Mouse (Mus musculus): ENCODE measurements around the gene Mrps25. TPM values are rescaled to one million over a fixed set of nuclear protein-coding genes. Genes with fewer than 3 reads are reported as not detected.

Mrps25 gene
- polyA plus RNA-seq, 1 experiment from 2014 or later, result 115 TPM

DNA sequence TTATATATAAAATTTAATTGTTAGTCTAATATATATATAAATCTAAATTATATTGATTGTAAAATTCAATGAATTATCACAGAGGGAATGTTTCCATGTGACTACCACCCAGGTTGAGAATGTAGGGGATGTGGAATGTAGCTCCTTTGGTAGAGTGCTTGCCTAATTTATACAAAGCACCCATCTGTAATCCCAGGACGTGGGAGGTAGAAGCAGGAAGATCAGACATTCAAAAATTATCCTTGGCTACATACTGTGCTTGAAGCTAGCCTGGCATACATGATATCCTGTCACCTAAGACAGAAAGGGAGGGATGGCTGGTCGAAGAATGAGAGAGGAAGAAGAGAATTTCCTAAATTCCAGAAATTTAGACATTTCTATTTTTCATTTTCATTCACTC lies 47.5 kb downstream of the Mrps25 start:
- H3K4me2 ChIP-seq (ENCODE audit: low read depth, low read length), result no peak overlapping the region
- H3K27me3 ChIP-seq (replicated peaks; ENCODE audit: control insufficient read depth, insufficient read depth, low read length), result no peaks in the 10 kb centered on the region
- H3K27ac ChIP-seq (ENCODE audit: low read length), result no peak overlapping the region
- H3K36me3 ChIP-seq (ENCODE audit: control insufficient read depth, insufficient read depth, low read length), result no peaks in the 10 kb centered on the region
- no peak overlapping the region for H3K4me3 ChIP-seq (ENCODE audit: low read length)
- no peak for ATAC-seq
- H3K9me3 ChIP-seq (ENCODE audit: control insufficient read depth, low read length), result no peaks in the 10 kb centered on the region
- 74% methylated on average over 2 of the region's 2 CpGs for WGBS
- H3K4me1 ChIP-seq (ENCODE audit: control insufficient read depth, insufficient read depth, low read length), result no peaks in the 10 kb centered on the region
- no peak overlapping the region for H3K9ac ChIP-seq (ENCODE audit: low read depth, low read length)

DNA sequence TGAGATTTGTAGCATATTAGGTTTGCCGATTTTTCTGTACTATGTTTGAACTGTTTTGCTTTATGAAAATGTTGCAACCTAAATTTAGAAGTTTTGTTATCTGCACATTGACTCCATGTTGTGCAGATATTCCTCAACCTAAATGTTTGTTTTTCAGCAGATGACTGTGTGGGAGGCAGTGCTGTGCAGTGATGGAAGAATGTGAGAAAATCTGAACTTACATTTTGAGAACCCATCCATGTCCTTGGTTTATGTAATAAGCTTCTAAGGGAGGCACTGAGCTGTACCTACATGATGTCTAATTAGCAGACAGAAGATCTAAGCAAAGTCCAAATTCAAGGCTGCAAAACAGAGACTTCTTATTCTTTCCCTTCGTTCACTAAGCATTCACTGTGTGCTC lies 50.2 kb downstream of the Mrps25 start:
- Histone ChIP-seq H3K27ac (ENCODE audit: low read length) (no peak overlapping the region), H3K9me3 (ENCODE audit: control insufficient read depth, low read length) (no peaks in the 10 kb centered on the region), H3K4me1 (ENCODE audit: control insufficient read depth, insufficient read depth, low read length) (no peaks in the 10 kb centered on the region), H3K9ac (ENCODE audit: low read depth, low read length) (no peak overlapping the region), H3K27me3 (replicated peaks; ENCODE audit: control insufficient read depth, insufficient read depth, low read length) (no peaks in the 10 kb centered on the region), H3K4me2 (ENCODE audit: low read depth, low read length) (no peak overlapping the region), H3K4me3 (ENCODE audit: low read length) (no peak overlapping the region), H3K36me3 (ENCODE audit: control insufficient read depth, insufficient read depth, low read length) (no peaks in the 10 kb centered on the region)
- 94% methylated on average over 2 of the region's 2 CpGs for WGBS
- ATAC-seq, result no peak

GRCm38 (mm10) chr6:92132021-92132911 lies 51.6 kb downstream of the Mrps25 start:
- no peak for ATAC-seq
- no peak overlapping the region for H3K4me2 ChIP-seq (ENCODE audit: low read depth, low read length)
- H3K4me3 ChIP-seq (ENCODE audit: low read length), result no peak overlapping the region
- 77% methylated on average over 3 of the region's 3 CpGs for WGBS
- H3K4me1 ChIP-seq (ENCODE audit: control insufficient read depth, insufficient read depth, low read length), result no peaks in the 10 kb centered on the region
- no peaks in the 10 kb centered on the region for H3K36me3 ChIP-seq (ENCODE audit: control insufficient read depth, insufficient read depth, low read length)
- H3K9me3 ChIP-seq (ENCODE audit: control insufficient read depth, low read length), result no peaks in the 10 kb centered on the region
- no peak overlapping the region for H3K27ac ChIP-seq (ENCODE audit: low read length)
- H3K27me3 ChIP-seq (replicated peaks; ENCODE audit: control insufficient read depth, insufficient read depth, low read length), result no peaks in the 10 kb centered on the region
- no peak overlapping the region for H3K9ac ChIP-seq (ENCODE audit: low read depth, low read length)

GRCm38 (mm10) chr6:92131456-92131855 lies 52.4 kb downstream of the Mrps25 start:
- no peak for ATAC-seq
- no peaks in the 10 kb centered on the region for H3K36me3 ChIP-seq (ENCODE audit: control insufficient read depth, insufficient read depth, low read length)
- H3K4me2 ChIP-seq (ENCODE audit: low read depth, low read length), result no peak overlapping the region
- 87% methylated on average over 1 of the region's 1 CpGs for WGBS
- no peak overlapping the region for H3K4me3 ChIP-seq (ENCODE audit: low read length)
- H3K9me3 ChIP-seq (ENCODE audit: control insufficient read depth, low read length), result no peaks in the 10 kb centered on the region
- H3K27me3 ChIP-seq (replicated peaks; ENCODE audit: control insufficient read depth, insufficient read depth, low read length), result no peaks in the 10 kb centered on the region
- no peak overlapping the region for H3K9ac ChIP-seq (ENCODE audit: low read depth, low read length)
- H3K4me1 ChIP-seq (ENCODE audit: control insufficient read depth, insufficient read depth, low read length), result no peaks in the 10 kb centered on the region
- H3K27ac ChIP-seq (ENCODE audit: low read length), result no peak overlapping the region

GRCm38 (mm10) chr6:92126861-92127468 lies 56.9 kb downstream of the Mrps25 start:
- Histone ChIP-seq H3K27me3 (replicated peaks; ENCODE audit: control insufficient read depth, insufficient read depth, low read length) (no peaks in the 10 kb centered on the region), H3K36me3 (ENCODE audit: control insufficient read depth, insufficient read depth, low read length) (no peaks in the 10 kb centered on the region), H3K9ac (ENCODE audit: low read depth, low read length) (no peak overlapping the region), H3K4me3 (ENCODE audit: low read length) (no peak overlapping the region), H3K4me1 (ENCODE audit: control insufficient read depth, insufficient read depth, low read length) (no peaks in the 10 kb centered on the region), H3K27ac (ENCODE audit: low read length) (no peak overlapping the region), H3K9me3 (ENCODE audit: control insufficient read depth, low read length) (no peaks in the 10 kb centered on the region), H3K4me2 (ENCODE audit: low read depth, low read length) (no peak overlapping the region)
- 93% methylated on average over 1 of the region's 1 CpGs for WGBS
- ATAC-seq, result no peak

DNA sequence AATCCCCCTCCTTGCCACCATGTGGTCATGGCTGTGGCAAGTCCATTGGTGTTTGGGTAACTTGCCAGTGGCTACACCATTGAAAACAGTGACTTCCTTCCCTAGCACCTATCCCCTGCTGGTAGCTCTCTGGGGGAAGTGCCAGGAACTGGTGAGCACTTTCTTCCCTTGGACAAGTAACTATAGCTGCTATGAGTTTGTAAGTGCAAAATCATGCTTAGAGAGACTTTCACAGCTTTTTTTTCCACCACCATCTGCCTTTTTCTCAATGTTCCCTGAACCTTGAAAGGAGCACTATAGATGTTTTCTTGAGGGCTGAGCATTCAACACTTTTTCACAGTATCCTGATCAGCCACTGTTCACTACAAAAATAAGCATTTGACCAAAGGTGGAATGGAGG lies 59.3 kb downstream of the Mrps25 start:
- H3K27ac ChIP-seq (ENCODE audit: low read length), result no peak overlapping the region
- H3K9ac ChIP-seq (ENCODE audit: low read depth, low read length), result no peak overlapping the region
- H3K27me3 ChIP-seq (replicated peaks; ENCODE audit: control insufficient read depth, insufficient read depth, low read length), result no peaks in the 10 kb centered on the region
- no peaks in the 10 kb centered on the region for H3K4me1 ChIP-seq (ENCODE audit: control insufficient read depth, insufficient read depth, low read length)
- H3K36me3 ChIP-seq (ENCODE audit: control insufficient read depth, insufficient read depth, low read length), result no peaks in the 10 kb centered on the region
- ATAC-seq, result no peak
- H3K4me3 ChIP-seq (ENCODE audit: low read length), result no peak overlapping the region
- no peaks in the 10 kb centered on the region for H3K9me3 ChIP-seq (ENCODE audit: control insufficient read depth, low read length)
- H3K4me2 ChIP-seq (ENCODE audit: low read depth, low read length), result no peak overlapping the region

Other genes starting within 250 kb of the Mrps25 start
- 6.0 and 6.5 TPM in 2 replicates for gene Fgd5, start 205.2 kb downstream of the Mrps25 start, polyA plus RNA-seq (2015; fragmentation: Nextera tagmentation; extraction: Ambion mirVana)
- 9.2 and 9.4 TPM in 2 replicates for gene Nr2c2, start 92.6 kb downstream of the Mrps25 start, polyA plus RNA-seq (2015; fragmentation: Nextera tagmentation; extraction: Ambion mirVana)
- 16.0 and 16.6 TPM in 2 replicates for gene Rbsn, start 30.9 kb upstream of the Mrps25 start, polyA plus RNA-seq (2015; fragmentation: Nextera tagmentation; extraction: Ambion mirVana)
- gene Trh, start 60.6 kb upstream of the Mrps25 start, polyA plus RNA-seq (2015; fragmentation: Nextera tagmentation; extraction: Ambion mirVana), result 1.8 and 2.5 TPM in 2 replicates